Mouse (Mus musculus) right cerebral cortex, adult 18-20 months (tissue): Measurements from ENCODE around the gene Cd109.
A peak's percentile ranks its signal among the peaks of the same experiment; 100 is the strongest.

Experiments used
- DNase-seq: peaks from one replicate; pipeline ENCODE4 v3.0.0; 2022; ENCODE audit warnings: mixed read lengths

Gene Cd109

DNA sequence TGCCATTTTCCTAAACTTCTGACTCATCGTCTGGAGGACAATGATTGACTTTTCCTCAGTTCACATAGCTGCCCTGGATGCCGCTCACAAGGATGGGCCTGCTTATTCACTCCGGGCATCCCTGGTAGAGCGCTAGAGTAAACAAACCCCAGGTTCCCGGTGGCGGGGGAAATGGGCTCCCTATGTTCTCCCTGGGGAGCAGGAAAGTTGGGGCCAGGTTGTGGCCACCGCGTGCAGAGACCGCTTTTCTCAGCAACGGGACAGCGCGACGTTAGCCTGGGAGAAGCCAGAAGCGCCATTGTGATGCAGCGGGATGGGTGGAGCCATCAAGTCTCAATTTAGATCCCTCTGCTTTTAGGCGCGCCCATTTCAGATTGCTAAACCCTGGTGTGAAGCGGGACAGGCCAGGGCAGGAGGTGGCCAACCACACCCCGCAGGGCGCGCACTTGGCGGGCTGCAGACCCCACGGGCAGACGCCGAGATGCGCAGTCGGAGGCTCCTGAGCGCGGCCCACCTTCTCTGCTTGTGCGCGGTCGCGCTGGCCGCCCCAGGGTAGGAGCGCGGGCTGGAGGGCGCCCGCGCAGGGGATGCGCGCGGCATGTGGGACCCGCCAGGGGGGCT is at the start of gene Cd109:
Gene Cd109, plus strand, starts transcription at position 146 of the 621 bp plus-strand sequence.
- DNase-seq, result peak; percentile 17

DNA sequence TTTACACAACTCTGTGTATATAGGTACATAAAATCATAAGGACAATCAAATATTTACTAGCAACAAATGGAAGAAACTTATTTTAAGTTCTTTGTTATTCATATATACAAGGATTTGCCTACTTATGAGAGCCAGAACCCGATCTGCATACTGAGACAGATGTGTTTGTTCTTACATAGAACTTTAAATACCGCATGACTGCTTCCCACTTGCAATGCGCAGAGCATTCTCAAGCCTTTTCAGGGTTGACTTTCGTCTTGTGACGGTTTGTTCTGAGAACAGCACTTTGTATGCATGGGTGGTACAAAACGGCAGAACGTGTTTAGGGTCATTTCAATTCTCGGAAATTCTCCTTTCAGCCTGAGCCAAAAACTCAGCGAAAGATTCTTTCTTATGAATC is 45.4 kb upstream of the Cd109 start:
- DNase-seq, result no peak

DNA sequence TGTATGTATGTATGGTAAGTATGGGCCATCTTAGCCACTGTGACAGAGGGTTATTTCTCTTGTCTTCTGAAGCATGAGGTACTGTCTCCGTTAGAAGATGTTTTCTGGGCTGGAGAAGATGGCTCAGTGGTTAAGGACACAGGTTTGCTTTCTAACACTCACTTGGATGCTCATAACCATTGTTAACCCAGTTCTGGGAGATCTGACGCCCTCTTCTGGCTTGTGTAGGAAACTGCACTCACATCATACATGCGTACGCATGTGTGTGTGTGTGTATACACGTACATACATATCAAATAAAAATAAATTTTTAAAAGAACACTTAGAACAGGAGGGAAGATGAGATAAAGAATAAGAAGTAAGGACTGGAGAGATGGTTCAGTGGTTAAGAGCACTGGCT is 38.9 kb upstream of the Cd109 start:
- no peak for DNase-seq

DNA sequence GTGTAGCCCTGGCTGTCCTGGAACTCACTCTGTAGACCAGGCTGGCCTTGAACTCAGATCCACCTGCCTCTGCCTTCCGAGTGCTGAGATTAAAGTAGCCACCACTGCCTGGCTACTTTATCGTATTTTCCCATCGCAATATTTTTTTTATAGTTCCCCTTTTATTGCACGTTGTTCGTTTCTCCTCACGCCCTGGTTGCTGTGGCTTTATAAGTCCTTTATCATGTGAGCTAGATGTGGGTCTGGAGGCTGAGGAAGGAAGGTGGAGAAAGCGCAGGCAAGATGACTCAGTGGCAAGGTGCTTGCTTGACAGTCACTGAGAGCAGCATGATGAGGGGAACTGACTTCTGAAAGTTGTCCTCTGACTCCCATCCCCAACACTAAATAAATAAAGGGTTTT is 36.5 kb upstream of the Cd109 start:
- no peak for DNase-seq

DNA sequence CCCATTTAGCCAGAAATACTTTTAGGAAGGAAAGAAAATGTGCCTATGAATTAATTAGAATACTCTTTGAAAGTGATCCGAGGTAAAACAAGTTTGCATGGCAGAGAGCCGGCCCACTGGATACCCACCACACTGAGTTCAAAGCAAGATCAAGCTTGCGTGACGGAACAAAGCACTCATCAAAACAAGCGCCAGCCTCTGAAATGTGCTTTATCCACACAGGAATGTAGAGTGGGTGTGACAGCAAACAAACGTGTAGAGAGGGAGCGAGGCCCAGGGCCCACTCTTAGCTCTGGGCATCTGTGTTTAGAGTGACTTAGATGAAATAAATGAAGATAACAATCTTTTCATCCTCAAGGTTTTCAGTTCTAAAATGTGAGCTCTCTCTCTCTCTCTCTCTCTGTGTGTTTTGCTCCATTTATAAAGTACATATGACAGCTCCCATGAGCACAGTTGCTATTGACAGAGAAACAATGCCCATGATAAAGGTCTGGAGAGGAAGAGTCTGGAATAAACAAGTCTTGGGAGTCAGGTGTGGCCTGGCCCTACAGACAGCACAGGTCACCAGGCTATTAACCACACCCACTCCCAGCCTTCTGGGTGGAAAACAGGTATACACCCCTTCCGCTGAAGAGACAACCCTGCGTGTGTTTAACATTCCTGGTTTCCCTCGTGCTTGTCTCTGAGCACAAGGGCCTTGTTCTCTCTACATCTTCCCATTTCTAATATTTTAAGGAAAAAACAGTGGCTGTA is 35.5 kb upstream of the Cd109 start:
- no peak for DNase-seq

DNA sequence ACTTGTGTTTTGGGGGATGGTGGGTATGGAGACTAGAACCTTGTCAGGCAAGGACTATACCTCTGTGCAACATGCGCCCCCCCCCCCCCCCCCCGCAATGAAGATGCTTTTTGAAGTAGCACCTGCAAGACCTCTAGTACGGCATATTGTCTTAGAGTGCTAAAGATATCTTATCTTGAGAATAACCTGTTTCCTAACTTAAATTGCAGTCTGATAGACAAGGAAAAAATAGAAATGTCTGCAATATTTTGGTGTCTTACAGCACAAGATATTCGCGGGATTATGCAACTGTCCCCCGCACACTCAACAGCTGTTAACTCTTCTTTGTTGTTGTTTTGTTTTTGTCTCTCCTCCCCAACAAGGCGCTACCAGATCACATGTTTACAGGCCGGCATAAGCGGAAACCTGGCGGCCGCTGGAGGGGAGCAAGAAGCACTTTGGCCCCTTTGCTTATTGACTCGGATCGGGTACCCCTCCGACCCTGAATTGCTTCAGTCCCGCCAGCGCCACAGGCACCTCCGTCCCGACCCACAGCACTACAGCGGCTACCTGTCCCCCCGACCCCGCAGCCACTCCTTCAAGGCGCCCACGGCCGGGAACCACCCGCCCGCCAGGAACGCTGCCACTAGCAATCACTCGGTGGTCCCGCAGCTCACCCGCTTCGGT is 28.0 kb upstream of the Cd109 start:
- no peak for DNase-seq

DNA sequence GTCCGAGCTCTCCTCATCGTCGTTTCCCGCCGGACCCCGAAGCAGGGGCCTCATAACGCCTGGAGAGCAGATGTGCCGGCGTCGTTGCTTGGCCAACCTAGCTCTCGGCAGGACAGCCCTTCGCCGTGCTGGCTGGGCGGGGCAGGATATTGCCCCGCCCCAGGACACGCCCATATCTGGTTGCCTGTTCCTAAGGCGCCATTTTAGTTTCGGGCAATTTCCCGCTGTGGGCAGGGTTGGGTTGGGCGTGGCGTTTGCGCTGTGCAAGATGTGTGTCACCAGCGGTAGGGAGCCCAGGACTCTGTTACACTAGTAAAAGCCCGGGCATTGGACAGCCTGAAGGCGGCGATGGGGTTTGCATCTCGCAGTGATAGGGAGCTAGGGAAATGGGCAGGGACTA is 27.4 kb upstream of the Cd109 start, which contains the start of gene Slc17a5:
Gene Slc17a5, minus strand, starts transcription at position 128 of the 400 bp plus-strand sequence.
- DNase-seq, result peak; percentile 93

DNA sequence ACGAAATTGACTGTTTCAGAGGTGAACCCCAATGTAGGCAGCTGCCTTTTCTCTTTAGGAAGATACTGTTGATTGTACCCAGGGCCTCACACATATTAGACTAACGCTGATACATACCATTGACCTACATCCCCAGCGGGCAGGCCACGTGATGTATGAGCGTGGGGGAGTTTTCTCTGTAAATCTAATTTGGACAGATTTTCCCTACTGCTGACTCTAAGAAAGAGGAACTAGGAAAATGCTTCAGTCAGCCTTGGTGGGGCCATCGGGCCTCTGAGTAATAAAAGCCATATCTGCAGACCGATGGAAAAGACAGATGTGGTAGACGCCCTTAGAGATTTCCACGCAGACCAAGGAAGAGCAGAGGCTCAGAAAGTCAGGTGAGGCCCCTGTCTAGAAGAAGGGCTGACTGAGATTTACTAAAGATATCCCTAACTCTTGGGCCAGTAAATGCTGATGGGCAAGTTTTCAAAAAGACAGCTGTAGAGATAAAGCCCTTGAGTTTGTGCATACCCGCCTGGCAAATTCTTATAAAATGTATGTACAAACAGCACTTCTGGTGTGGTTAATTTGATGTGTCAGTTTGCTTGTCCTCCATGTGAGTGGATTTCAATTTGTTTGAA is 26.8 kb upstream of the Cd109 start:
- peak; percentile 21 for DNase-seq

DNA sequence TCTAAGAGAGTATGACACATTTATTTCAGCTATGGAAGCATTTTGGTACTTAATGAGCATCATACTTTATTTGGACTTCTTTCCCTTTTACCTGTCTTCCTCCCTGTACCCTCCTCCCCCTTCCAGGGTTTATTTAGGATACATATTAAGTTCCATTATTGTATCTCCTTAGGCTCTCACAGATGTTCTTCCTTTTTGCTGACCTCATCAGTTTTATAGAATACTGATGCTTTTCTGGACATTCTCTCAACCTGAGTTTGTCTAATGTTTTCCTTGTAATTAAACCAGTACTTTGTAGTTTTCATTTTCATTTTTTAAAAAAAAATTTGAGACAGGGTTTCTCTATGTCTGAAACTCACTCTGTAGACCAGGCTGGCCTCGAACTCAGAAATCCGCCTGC is 24.9 kb upstream of the Cd109 start:
- no peak for DNase-seq

DNA sequence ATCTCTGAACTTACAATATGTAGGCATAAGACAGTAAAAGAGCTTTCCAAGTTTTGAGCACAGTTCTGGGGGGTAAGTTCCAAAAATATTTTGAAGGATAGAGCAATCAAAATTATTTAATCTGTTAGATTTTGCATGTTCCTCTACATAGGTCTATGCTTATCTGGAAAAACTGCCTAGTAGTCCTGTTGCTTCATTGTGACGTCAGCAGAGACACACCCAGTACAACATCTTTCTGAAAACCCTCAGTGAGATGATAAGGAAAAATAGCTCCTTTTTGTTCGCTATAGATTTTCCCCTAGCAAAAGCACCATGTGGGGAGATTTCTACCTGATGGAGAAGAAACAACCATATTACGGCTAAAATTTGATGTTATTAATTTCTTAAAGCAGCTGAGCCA is 20.1 kb upstream of the Cd109 start:
- no peak for DNase-seq

DNA sequence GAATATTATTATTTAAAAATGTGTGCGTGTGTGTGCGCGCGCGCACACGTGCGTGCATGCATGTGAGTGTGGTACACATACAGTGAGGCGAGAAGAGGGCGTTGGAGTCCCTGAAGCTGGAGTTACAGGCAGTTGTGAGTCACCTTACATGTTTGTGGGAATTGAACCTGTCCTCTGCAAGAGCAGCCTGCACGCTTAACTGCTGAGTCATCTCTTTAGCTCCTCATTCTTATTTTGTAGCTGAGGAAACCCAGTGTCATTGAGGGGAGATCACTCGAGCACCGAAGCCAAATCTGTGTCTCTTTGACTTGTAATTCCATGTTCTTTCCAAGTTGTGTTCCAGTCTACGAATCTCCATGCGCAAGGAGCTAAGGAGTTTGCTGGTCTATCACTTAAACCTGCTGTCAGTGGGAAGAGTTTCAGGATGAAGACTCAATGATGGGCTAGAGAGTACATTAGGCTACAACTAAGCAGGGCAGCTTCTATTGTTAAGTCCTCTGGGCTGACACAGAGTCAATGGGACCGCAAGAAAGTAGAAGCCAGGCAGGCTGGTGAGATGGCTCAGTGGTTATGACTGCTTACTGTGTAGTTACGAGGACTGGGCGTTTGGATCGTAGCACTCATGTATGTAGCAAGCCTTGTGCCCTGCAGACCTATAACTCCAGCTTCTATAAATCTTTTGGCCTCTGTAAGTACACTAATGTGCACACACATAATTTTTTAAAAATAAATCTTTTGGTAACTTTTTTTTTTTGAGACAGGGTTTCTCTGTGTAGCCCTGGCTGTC is 19.4 kb upstream of the Cd109 start:
- DNase-seq, result no peak

DNA sequence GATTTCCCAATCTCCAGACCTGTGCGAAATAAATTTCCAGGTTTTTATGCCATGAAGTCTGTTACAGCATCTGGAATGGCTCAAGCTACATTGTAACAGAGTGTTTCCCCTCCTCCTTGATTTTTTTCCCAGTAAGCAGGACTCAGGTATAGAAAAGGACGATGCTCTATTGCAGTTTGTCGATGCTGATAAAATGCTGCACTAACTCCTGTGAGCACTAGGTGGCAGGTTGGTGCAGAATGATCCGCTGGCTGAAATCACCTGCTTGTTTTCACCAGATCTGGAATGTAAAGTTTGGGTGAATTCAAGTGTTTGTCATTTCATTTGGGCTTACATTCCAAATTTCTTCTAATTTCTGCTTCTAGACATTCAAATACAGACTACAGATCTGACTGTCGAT is 18.5 kb upstream of the Cd109 start:
- DNase-seq, result peak; percentile 41

DNA sequence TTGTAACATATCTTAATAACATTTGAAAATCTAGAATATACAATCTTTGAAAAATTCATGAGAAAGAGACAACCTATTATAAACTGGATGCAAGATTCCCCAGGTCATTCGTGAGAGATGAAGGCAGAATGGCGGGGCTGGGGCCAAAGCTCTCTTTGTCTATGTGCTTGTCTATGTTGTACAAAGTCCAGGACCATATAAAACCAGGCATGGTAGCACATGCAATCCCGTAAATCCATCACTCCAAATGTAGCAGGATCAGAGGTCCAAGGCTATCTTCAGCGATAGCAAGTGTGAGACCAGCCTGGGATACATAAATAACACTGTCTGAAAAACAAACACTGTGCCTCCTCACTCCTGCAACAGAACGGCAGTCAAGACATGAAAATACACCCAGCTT is 15.4 kb upstream of the Cd109 start:
- no peak for DNase-seq

DNA sequence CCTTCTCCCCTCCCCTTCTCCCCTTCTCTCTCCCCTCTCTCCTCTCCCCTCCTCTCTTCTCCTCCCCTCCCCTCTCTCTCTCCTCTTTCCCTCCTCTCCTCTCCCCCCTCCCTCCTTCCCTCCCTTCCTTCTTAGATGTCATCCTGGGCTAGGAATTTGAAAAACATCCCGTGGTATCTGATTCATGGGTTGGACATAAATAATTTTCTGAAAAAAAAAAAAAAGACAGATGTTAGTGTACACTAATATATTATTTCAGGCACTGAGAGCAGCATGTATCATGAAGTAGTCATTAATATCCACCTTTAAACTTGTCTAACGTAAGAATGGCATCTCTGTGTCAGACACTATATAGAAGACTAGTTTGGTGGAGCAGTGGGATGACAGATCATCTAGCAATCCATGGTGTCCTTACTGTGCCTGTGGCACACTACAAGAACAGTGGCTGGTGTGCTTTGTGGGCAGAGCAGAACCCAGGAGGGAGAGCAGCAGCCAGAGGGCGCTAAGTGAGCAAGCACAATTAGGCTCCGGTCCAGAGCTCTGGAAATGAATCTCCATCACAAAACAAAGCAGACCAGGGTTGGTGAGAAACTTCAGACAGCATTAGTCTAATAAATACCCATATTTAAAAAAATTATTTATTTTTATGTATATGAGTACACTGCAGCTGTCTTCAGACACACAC is 14.2 kb upstream of the Cd109 start:
- no peak for DNase-seq

DNA sequence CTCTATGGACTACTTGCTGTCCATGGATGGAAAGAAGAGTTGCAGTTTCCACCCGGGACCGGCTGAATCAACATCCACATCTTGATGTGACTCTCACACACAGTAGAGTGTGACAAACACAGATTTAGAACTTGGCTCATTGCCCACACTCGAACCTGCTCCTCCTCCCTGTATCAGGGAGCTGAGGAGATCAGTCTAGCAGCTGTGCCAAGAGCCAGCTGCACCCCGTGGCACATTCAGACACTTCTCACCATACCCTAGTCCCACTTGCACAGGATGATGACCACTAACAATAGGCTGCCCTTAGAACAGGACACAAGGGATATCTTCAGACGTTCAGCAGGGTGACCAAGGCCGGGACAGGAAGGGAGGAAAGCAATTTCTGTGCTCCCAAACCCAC is 1.1 kb upstream of the Cd109 start:
- DNase-seq, result peak; percentile 30

DNA sequence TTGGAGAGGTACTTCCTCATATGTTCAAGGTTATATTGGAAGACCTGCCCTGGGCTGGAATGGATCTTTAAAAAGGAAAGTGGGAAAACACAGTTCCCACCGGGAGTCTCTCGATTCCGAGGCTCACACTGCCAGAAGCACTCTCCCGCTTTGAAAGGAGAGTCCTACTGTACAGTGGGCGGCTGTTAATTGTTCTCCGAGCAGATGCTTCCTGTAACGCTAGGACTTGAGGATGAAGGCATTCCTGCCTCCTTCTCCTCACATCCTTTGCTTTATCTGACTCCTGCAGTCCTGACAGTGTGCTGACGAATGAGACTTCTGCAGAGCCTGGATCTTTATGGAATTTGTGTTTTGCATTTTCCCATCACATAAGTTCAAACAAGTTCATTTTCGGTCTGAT is 3.9 kb downstream of the Cd109 start:
- DNase-seq, result no peak

DNA sequence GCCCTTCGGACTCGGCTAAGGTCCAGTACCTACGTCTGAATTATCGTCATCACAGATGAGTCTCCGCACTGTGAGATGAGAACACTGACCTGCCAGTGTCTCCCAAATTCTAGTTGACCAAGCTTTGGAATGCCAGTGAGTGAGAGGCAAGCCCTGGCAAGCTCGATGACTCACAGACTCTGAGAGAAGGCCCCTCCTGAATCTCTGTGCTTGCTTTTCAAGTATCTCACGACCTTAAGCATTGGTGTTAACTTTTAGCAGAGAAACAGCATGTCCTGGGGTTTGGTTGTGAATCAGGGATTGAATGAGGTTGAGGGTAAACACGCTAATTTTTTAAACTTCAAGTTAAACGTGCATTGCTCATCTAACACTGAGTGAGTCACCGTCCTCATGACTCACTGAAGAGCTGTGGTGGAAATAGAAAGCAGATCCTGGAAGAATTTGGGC is 8.0 kb downstream of the Cd109 start:
- peak; percentile 52 for DNase-seq

DNA sequence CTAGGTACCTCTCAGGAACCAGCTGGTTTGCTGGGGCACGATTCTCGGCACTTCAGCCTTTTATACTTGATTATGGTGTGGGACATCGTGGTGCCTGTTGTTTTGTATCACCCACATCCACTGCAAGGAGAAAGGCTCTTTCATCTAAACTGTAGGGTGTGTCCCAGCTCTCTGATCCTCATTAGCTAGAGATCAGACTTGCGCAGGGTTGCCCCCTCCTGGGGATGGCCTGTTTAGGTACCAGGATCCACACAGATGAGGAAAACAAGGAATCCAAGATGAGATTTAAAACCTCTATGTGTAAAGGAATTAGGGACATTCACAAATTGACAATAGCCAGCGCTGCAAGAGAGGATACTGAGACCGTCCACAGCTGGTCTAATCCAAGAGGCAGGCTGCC is 14.6 kb downstream of the Cd109 start:
- DNase-seq, result no peak

DNA sequence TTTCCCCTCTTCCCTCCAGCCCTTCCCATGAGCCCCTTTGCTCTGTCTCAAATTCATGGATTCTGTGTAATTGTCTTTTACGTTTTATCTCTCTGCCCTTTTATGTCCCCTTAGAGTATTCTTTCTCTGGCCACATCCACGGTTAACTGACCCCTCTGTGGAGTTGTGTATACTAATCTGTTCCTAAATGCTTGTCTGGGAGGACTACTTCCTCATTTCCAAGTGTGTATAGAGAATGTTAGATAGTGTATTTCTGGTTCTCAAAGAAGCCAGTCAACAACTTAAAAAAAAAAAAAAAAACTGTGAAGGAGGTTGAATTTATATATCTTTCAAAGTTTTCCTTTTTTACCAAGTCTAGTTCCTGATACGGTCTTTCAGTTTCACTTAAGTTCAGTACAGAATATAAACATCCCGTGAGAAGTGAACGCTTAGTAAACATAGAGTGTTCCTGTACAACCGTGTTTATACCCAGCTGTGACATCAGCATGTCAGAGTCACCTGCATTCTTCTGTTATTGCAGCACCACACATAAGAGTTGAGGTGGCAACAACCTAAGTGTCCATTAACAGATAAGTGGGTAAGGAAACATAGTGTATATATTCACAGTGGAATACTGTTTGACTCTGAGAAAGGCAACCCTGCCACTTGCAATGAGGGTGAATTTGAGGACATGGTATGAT is 16.5 kb downstream of the Cd109 start:
- no peak for DNase-seq

DNA sequence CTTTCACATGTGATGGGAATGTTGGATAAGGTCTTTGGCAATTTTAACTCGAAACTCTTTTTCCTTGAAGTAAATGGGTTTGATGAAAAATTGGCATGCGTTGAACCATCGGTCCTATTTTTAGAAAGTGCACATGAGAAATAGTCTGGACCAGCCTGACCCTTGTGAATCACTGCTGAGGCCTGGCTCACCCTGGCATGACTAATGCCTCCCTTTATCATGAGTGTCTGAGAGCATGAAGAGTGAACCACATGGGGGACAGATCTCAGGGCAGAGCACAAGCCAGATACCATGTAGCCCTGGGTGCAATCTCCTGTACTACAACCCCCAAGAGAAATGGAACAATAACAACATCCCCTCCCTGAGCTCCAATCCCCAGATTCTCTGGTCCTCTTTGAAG is 18.6 kb downstream of the Cd109 start:
- DNase-seq, result no peak

DNA sequence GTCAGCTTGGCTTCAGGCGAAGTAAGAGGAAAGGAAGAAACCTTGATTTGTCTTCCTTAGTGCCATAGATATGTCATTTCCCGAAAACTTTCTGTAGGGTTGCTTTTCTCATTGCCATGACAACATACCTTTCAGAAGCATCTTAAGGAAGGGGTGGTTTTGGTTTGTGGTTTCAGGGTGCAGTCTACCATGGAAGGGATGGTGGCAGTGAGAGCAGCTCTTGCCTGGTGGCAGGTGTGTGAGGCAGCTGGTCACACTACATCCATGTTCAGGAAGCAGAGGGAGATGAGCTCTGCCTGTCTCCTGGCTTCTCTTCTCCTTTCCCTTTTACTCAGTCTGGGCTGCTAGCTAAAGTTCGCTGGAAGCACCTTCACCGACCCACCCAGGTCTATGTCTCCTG is 26.0 kb downstream of the Cd109 start:
- no peak for DNase-seq
